Mouse (Mus musculus): Measurements from ENCODE around the gene Cyp2b13. TPM values are rescaled to one million over a fixed set of nuclear protein-coding genes. Genes with fewer than 3 reads are reported as not detected.
"Not testable (repeated sequence)": the region's sequence is repeated elsewhere in the genome, so short reads cannot be mapped to it uniquely, and the experiment has no call there.

Cyp2b13 gene
- total RNA-seq (2021): not detected
- long read RNA-seq, experiment 1: 0 reads
- long read RNA-seq, experiment 2: 0 reads

- not testable (repeated sequence) for DNase-seq
Measured at GRCm38 (mm10) chr7:26061197-26061596, at the start of gene Cyp2b13. Gene Cyp2b13, plus strand, starts transcription at chr7:26061497.

- not testable (repeated sequence) for DNase-seq
Measured at GRCm38 (mm10) chr7:26019814-26020332, 41.4 kb upstream of the Cyp2b13 start.

- DNase-seq: not testable (repeated sequence)
Measured at GRCm38 (mm10) chr7:26054885-26055630, 6.2 kb upstream of the Cyp2b13 start.

GRCm38 (mm10) chr7:26071677-26072076, 10.4 kb downstream of the Cyp2b13 start:
- DNase-seq: not testable (repeated sequence)

- DNase-seq: no peak
Measured at GRCm38 (mm10) chr7:26082595-26082994, 21.3 kb downstream of the Cyp2b13 start.

GRCm38 (mm10) chr7:26087391-26087790, 26.1 kb downstream of the Cyp2b13 start:
- DNase-seq: no peak

GRCm38 (mm10) chr7:26088578-26088977, 27.3 kb downstream of the Cyp2b13 start:
- not testable (repeated sequence) for DNase-seq

- DNase-seq: not testable (repeated sequence)
Measured at GRCm38 (mm10) chr7:26139623-26140022, 78.3 kb downstream of the Cyp2b13 start.

GRCm38 (mm10) chr7:26143657-26144056, 82.4 kb downstream of the Cyp2b13 start:
- DNase-seq: not testable (repeated sequence)

Other genes with a start within 250 kb of the Cyp2b13 start
- gene Cyp2s1, start 244.6 kb upstream of the Cyp2b13 start, total RNA-seq (2021): under 1 TPM; 0.27 to 0.52 TPM
- not detected for gene Cyp2b10, start 163.9 kb upstream of the Cyp2b13 start, total RNA-seq (2021)
- gene Cyp2b9, start 111.9 kb downstream of the Cyp2b13 start, total RNA-seq (2021): not detected
- gene Vmn1r184, start 198.8 kb downstream of the Cyp2b13 start, total RNA-seq (2021): not detected
- gene Cyp2a4, start 245.7 kb downstream of the Cyp2b13 start, total RNA-seq (2021): not detected